Mouse (Mus musculus) heart, postnatal 4 days (tissue): Measurements from ENCODE around the gene Slc39a2. TPM values are rescaled to one million over a fixed set of nuclear protein-coding genes. Genes with fewer than 3 reads are reported as not detected.

ENCODE experiments used
- DNase-seq: peaks from one replicate; pipeline ENCODE4 v3.0.0; 2021
- total RNA-seq, 2 experiments: library from RNA; stranded (reverse); gene quantifications; 2 replicates each; pipeline ENCODE4 v1.2.3; 2021

Gene Slc39a2
- total RNA-seq, 2 experiments from 2014 or later = 0.29 to 0.48 TPM

DNA sequence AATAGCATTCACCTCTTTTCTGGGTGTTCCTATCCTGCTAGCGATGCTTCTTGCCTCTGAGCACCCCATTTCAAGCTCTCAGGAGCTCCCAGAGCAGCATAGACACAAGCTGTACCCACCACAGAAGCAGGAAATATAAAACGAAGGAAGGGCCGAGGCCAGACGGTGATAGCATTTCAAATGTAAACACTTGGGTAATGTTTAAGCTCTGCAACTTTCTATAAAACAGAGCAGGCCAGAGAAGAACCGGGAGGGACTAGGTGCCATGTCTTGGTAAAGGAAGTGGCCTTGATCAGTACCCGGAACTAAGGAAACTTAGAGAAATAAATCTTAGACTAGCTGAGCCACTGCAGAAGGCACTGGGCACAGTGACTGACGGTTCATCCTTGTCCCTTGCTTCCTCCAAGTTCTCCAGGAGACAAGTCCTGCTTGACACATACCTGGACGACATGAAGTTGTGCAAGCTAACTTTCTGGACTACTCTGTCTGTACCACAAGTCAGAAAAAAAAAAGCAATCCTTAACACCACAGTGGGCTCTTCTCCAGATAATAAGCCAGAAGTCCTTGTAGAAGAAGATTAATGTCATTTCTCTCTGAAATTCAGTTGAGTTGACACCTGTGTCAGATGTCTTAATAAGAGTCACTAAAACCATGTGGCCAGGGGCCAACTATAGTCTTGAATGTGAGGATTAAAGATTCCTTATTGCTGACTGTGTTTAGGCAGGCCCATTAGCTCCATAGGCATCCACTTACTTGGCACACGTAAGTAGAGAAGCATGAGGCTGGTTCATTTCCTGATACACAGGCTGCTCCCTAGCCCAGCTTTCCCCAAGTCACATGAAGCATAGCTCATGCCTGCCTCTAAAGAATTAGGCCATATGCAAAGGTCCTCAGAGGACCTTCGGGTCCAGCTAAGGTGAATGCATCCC lies 39.7 kb downstream of the Slc39a2 start:
- DNase-seq = no peak

DNA sequence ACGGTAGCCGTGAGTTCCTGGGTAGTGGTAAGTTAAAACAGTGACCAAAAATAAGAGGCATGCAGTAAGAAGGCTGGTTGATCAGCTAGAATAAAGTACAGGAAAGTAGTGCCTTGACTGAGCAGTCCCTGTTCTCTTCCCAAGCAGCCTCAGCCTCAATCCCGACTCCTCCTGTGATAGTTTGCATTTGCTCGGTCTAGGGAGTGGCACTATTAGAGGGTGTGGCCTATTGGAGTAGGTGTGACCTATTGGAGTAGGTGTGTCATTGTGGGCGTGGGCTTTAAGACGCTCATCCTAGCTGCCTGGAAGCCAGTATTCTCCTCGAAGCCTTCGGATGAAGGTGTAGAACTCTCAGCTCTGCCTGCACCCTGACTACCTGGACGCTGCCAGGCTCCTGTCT lies 46.3 kb downstream of the Slc39a2 start:
- no peak for DNase-seq

DNA sequence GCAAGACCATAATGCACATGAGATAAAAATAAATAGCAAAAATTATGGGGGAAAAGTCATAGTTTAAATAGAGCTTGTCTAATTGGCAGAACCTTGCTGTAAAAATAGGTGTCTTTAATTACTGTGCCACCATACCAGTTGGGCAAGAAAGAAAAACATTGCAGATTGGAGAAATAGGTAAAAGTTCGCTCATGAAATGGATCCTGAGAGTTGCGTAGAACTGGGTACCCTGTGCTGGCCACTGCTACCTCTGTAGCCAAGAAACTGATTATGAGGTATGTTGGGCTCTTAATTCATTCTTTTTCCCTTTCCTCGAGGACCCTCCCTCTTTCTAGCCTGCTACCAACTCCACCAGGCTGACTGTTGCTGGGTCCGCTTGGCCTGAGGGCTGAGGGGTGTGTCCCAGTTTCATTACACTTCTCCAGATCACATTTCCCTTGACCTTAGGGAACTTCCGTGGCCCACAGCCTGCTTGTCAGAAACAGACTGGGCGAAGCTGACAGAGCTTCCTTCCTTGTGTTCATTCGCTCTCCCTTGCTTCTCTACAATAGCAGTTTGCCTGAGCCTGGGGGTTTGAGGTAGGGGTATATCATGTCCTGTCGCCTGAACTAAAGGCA lies 48.4 kb downstream of the Slc39a2 start:
- DNase-seq = no peak

DNA sequence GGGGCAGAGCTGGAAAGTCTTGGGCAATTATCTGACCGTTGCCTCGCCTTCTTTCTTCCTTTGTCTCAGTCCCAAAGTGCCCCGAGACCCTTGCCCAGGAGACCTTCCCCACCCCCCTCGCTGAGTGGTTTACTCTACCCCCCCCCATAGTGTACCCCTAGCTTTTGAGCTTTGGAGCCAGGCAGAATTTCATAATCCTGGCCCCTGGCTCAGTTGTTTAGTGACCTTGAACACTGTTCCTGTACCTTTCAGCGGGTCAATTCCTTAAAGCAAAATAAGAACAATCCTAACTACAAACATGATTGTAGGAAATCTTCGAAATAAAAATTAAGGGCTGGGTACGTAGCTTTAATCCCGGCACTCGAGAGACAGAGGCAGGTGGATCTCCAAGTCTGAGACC lies 48.9 kb downstream of the Slc39a2 start:
- DNase-seq = no peak

DNA sequence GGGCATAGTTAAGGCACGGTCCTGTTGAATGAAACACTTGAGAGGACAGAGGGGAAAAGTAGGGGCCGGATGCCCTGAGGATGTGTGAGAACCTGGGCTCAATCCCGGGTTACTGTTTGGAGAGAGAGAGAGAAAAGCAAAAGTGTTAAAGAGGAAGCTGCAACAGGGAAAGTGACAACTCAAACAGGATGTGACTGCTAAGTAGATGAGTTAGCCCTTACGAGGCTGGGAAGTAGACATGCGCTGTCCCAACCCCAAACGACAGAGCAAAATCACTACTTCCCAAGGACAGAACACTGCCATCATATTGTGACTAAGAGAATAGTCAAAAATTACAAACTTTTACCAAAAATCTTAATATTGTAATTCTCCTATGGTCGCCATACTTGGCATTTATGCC lies 49.5 kb downstream of the Slc39a2 start:
- DNase-seq = no peak

DNA sequence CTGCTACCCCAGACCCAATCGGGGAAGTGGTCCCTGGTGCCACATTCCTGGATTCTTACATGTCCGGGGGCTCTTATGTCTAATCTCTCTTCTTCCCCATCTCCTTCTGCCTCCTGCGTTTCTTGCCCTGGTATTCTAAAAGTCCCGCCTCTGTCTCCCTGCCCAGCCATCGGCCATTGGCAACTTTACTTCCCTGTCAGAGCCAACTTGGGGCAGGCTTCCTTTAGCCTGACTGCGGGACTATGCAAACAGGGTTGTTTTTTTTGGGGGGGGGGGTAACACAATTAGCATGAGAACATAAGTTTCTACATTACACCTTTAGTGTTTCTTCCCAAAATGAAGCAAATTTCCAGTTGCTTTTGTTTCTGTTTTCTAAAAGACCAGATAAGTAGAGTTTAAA lies 50.6 kb downstream of the Slc39a2 start:
- DNase-seq = no peak

Other genes starting within 250 kb of the Slc39a2 start
- not detected for gene Gm17079, start 197.4 kb upstream of the Slc39a2 start, total RNA-seq
- not detected for gene Gm5800, start 175.7 kb upstream of the Slc39a2 start, total RNA-seq
- gene Ang4, start 119.3 kb upstream of the Slc39a2 start, total RNA-seq = not detected
- gene AY358078, start 92.8 kb upstream of the Slc39a2 start, total RNA-seq = not detected
- not detected for gene Ear6, start 39.2 kb upstream of the Slc39a2 start, total RNA-seq
- 10 to 100 TPM; 17.9 to 25.7 TPM for gene Mettl17, start 8.0 kb upstream of the Slc39a2 start, total RNA-seq
- gene Ndrg2, start 21.3 kb downstream of the Slc39a2 start, total RNA-seq = 100 to 1,000 TPM; 452 to 471 TPM
- gene Tppp2, start 25.5 kb downstream of the Slc39a2 start, total RNA-seq = not detected
- not detected for gene Rnase13, start 29.9 kb downstream of the Slc39a2 start, total RNA-seq
- 10 to 100 TPM; 64.6 to 65.6 TPM for gene Arhgef40, start 91.8 kb downstream of the Slc39a2 start, total RNA-seq
- 1 to 10 TPM; 1.4 to 1.8 TPM for gene Tmem253, start 122.8 kb downstream of the Slc39a2 start, total RNA-seq
- 10 to 100 TPM; 37.5 to 42.0 TPM for gene Zfp219, start 127.8 kb downstream of the Slc39a2 start, total RNA-seq
- gene Olfr221, start 149.6 kb downstream of the Slc39a2 start, total RNA-seq = not detected
- 100 to 1,000 TPM; 183 to 190 TPM for gene Hnrnpc, start 211.1 kb downstream of the Slc39a2 start, total RNA-seq
- gene Rpgrip1, start 217.8 kb downstream of the Slc39a2 start, total RNA-seq = under 1 TPM; 0.55 to 0.59 TPM